Mouse (Mus musculus) retina, embryonic 14.5 days (tissue): ENCODE data around the gene Stxbp2.
A peak's percentile ranks its signal among the peaks of the same experiment; 100 is the strongest.

Experiments
- DNase-seq: peaks from one replicate; pipeline ENCODE4 v3.0.0-alpha.2; 2015; ENCODE audit warnings: low spot score

The Stxbp2 gene

GRCm38 (mm10) chr8:3631478-3631875, 722 bp downstream of the Stxbp2 start:
- DNase-seq = peak; percentile 32

GRCm38 (mm10) chr8:3645804-3646203, 15.0 kb downstream of the Stxbp2 start:
- DNase-seq = peak; percentile 12

GRCm38 (mm10) chr8:3646824-3647531, 16.2 kb downstream of the Stxbp2 start:
- DNase-seq = no peak

GRCm38 (mm10) chr8:3647561-3647960, 16.8 kb downstream of the Stxbp2 start:
- no peak for DNase-seq

- DNase-seq = no peak
These were observed 17.5 kb downstream of the Stxbp2 start for GRCm38 (mm10) chr8:3648268-3648667.

- DNase-seq = peak; percentile 33
These were observed 18.2 kb downstream of the Stxbp2 start for GRCm38 (mm10) chr8:3648990-3649389.

GRCm38 (mm10) chr8:3652845-3653244, 22.1 kb downstream of the Stxbp2 start:
- DNase-seq = no peak

- DNase-seq = no peak
These were observed 24.2 kb downstream of the Stxbp2 start for GRCm38 (mm10) chr8:3654726-3655508.

- DNase-seq = no peak
These were observed 24.8 kb downstream of the Stxbp2 start, which contains the start of gene Retn for GRCm38 (mm10) chr8:3655526-3655925. Gene Retn (plus strand): TSS chr8:3655770.

GRCm38 (mm10) chr8:3656725-3657381, 26.1 kb downstream of the Stxbp2 start:
- DNase-seq = peak; percentile 55

- no peak for DNase-seq
These were observed 30.1 kb downstream of the Stxbp2 start for GRCm38 (mm10) chr8:3660889-3661288.

- no peak for DNase-seq
These were observed 33.6 kb downstream of the Stxbp2 start for GRCm38 (mm10) chr8:3664405-3664804.

GRCm38 (mm10) chr8:3665507-3665906, 34.8 kb downstream of the Stxbp2 start, which contains the start of gene Mcemp1:
Gene Mcemp1 (plus strand): TSS chr8:3665754.
- no peak for DNase-seq

- DNase-seq = no peak
These were observed 39.6 kb downstream of the Stxbp2 start for GRCm38 (mm10) chr8:3670388-3670787.

GRCm38 (mm10) chr8:3671980-3672491, 41.3 kb downstream of the Stxbp2 start, which contains the start of gene Fcor:
Gene Fcor (minus strand): TSS chr8:3672362.
- DNase-seq = peak; percentile 91

GRCm38 (mm10) chr8:3674671-3675070, 43.9 kb downstream of the Stxbp2 start:
- no peak for DNase-seq

GRCm38 (mm10) chr8:3676131-3676992, 45.6 kb downstream of the Stxbp2 start, which contains the start of gene Trappc5:
Gene Trappc5 (plus strand): TSS chr8:3676299.
- DNase-seq = peak; percentile 97

GRCm38 (mm10) chr8:3676993-3677579, 46.3 kb downstream of the Stxbp2 start:
- DNase-seq = peak; percentile 8

GRCm38 (mm10) chr8:3678831-3679230, 48.1 kb downstream of the Stxbp2 start:
- DNase-seq = no peak

GRCm38 (mm10) chr8:3679236-3679635, 48.5 kb downstream of the Stxbp2 start:
- no peak for DNase-seq

- no peak for DNase-seq
These were observed 48.9 kb downstream of the Stxbp2 start for GRCm38 (mm10) chr8:3679656-3680055.
